Mouse (Mus musculus) thymus, adult 2 months (tissue): Measurements from ENCODE around the gene Ubtd2.

ENCODE experiments used
- CTCF ChIP-seq: fragments of 200-500 bp; IDR thresholded peaks from 2 replicates; pipeline ENCODE4 v1.5.1; 2012; ENCODE audit warnings: mild to moderate bottlenecking, control low read depth, low read length, moderate library complexity, borderline replicate concordance; ENCODE audit not compliant: control insufficient read depth, poor library complexity, insufficient read depth; ENCODE audit errors: extremely low read depth
- POLR2A ChIP-seq: fragments of 200-500 bp; IDR thresholded peaks from 2 replicates; pipeline ENCODE4 v1.6.1; 2012; ENCODE audit warnings: mild to moderate bottlenecking, low read length, control low read depth, moderate library complexity; ENCODE audit not compliant: control insufficient read depth, poor library complexity, insufficient read depth; ENCODE audit errors: extremely low read depth

- TF ChIP-seq CTCF: no peak
- no peak for TF ChIP-seq POLR2A
Measured at GRCm38 (mm10) chr11:32527006-32527405, 71.8 kb downstream of the Ubtd2 start.
